Mouse (Mus musculus) olfactory bulb, adult 2 months (tissue): Measurements from ENCODE around the gene Papss1.

ENCODE experiments used
- CTCF ChIP-seq: fragments of 200-500 bp; IDR thresholded peaks from 2 replicates; pipeline ENCODE4 v1.5.1; 2012; ENCODE audit warnings: low read depth, mild to moderate bottlenecking, low read length, moderate library complexity; ENCODE audit not compliant: insufficient read depth
- POLR2A ChIP-seq: fragments of 200-500 bp; IDR thresholded peaks from 2 replicates; pipeline ENCODE4 v1.6.1; 2012; ENCODE audit warnings: mild to moderate bottlenecking, low read depth, low read length, moderate library complexity; ENCODE audit not compliant: insufficient read depth

DNA sequence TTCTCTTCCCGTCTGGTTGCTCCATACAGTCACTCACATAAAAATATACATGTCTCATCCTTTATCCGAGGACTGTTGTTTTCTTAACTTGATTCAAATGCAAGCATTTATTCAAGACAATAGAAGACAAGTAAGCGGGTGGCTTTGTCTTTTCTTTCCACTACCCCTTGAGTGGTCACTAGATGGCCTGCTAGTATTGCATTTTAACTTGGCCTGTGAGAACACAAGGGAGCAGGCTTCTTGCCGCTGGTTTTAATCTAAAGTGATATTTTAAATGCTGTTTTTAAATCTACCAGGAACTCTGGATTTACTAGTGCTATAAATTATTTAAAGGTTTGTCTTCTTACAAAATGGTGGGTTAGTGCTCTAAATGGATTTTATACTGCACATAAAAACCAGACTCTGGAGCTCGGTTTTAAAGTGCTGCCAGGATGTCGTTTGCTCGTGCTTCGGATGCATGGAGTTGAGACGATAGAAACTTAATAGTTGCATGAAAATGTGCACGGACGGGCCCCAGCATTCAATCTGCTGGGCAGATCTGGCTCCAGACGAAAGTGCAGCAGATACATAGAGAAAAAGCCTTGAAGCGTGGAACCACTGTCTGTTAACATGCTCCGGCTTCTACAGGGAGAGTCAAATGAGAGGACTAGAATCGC, 28.7 kb downstream of the Papss1 start:
- TF ChIP-seq POLR2A (no peak), CTCF (no peak)
